Mouse (Mus musculus) testis, postnatal 10 days (tissue): Measurements from ENCODE around the gene Slc4a1ap.
A peak's percentile ranks its signal among the peaks of the same experiment; 100 is the strongest.
"Not testable (repeated sequence)": the region's sequence is repeated elsewhere in the genome, so short reads cannot be mapped to it uniquely, and the experiment has no call there.

ENCODE experiments used
- DNase-seq: peaks from one replicate; pipeline ENCODE4 v3.0.0; 2021; ENCODE audit warnings: low spot score

Gene Slc4a1ap

GRCm38 (mm10) chr5:31567951-31568657 lies 41.3 kb downstream of the Slc4a1ap start:
- no peak for DNase-seq

DNA sequence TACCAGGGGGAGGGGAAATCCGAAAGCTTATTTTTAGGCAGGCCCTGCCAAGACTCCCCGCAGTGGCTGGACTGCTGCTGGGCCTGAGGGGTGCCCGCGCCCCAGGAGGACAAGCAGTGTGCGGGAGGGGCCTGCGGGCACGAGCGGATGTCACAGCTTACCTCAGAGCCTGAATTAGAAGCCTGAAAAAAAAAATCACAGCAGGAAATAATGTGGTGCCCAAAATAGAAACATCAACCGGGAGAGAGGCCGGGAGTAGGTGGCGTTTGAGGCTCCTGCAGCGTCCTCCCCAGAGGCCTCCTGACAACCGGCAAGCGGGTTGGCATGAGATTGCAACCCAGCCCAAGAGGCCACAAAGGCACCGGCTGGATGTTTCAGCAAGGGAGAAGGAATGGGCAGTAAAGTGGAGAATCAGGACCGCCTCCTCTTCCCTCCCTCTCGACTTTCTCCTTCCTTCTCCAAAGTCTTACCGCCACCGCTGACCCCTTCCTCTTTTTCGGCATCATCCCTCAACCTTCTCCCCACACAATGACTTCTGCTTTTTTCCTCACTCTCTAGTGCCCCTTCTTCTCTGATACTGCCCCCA lies 44.3 kb downstream of the Slc4a1ap start:
- no peak for DNase-seq

GRCm38 (mm10) chr5:31573722-31574121 lies 46.9 kb downstream of the Slc4a1ap start:
- no peak for DNase-seq

GRCm38 (mm10) chr5:31576539-31576975 lies 49.8 kb downstream of the Slc4a1ap start:
- DNase-seq = no peak

GRCm38 (mm10) chr5:31581263-31581662 lies 54.5 kb downstream of the Slc4a1ap start:
- DNase-seq = no peak

DNA sequence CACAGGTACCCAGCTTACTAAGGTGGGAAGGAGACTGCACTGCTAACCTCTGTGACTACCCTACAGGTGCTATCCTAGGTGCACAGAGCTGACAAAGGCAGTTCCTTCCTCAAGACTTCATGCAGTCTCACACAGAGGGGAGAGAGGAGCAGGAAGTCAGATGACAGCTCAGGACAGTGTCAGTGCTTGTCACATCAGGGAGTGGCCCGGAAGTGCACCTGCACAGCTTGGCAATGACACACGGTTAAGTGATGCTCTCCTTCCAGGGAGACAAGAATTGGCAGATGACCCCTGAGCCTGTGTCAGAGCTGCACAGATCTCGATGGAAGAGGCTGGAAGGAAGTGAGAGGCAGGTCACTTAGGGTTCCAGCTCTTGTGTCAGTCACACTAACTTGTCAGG lies 55.1 kb downstream of the Slc4a1ap start:
- DNase-seq = no peak

GRCm38 (mm10) chr5:31583261-31583660 lies 56.5 kb downstream of the Slc4a1ap start:
- DNase-seq = no peak

DNA sequence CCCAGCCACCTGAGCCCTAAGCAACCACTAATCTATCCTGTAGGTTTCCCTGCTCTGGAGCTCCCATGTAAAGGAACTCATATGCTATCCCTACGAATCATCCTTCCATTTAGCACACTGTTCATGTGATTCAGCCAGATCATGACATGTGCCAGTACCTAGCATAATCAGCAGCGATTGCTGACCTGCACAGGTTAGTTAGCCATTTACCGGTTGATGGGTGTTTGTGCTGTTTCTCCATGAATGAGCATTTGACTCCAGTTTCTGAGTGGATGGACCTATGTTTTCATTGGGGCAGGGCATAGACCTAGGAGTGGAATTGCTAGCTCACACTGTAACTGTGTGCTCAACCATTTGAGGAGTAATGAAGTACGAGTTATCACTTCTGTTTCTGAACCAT lies 58.7 kb downstream of the Slc4a1ap start:
- DNase-seq = no peak

DNA sequence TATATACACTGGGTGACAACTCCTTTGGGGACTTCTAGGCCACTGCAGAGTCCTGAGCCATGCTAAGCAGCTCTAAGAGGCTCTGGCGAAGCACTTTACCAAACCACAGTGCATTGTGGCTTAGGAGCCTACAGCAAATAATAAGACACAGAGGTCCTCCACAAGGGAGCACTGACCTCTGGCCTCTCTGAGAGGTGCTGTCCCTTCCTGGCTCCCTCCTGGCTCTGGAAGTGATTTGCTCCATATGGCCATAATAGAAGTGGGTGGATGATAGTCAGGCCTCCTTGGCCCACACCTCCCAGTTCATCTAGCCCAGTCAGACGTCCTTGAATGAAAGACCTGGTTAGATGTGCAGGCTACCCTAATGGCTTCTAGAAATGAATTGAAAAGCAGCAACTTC lies 61.2 kb downstream of the Slc4a1ap start:
- DNase-seq = no peak

DNA sequence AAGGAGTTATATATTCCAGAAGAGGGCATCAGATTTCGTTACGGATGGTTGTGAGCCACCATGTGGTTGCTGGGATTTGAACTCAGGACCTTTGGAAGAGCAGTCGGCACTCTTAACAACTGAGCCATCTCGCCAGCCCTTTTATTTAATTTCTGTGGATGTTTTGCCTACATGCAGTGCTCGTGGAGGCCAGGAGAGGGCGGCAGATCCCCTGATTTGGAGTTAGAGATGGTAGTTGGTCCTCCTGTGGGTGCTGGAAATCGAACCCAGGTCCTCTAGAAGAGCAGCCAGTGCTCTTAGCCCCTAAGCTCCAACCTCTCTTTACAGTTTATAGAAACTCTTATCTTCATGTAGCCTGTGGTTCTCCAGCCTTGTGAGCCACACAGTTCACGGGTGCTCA lies 61.9 kb downstream of the Slc4a1ap start:
- DNase-seq = not testable (repeated sequence)

DNA sequence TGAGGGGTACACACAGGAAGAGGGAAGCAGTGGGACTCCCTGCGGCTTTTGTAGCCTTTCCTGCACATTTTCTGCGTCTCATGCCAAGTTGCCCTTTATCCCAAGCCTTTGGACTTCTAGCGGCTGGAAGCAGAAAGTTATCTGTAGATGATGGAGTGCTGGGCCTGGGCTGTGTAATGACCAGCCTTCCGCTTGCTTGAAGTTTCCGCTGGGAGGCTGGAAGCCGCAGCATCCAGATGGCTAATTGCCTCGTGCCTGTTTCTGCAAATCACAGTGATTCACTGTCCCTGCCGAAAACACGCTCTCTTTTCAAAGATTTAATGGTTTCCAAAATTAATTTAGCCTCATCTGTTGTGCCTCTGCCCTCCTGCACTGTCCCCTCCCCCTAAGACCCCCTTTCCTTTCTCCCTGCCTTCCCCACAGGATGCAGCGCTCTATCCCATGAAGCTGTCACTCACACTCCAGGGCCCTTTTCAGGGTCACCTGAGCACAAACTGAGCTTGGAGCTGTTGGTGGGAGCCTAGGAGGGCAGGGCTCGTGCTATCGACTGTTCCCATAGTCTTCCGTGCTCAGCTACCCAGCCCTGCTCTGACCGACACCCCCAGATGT lies 63.0 kb downstream of the Slc4a1ap start:
- DNase-seq = no peak

DNA sequence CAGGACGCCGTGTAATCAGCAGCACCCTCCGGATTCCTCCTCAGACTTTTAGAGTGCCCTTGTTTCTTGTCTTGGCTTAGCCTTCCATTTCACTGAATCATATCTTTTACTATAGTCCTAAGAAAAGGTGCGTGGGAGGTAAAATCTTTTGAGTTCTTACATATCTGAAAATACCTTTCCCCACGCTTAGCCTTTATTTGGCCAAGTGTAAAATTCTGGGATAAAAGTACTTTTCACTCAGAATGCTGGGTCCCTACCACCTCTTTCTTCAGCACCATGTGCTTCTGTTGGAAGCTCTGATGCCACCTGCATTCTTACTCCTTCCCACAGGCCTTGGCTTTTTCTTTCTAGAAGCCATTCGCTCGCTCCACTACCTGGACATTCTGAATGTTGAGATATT lies 64.3 kb downstream of the Slc4a1ap start:
- DNase-seq = no peak

DNA sequence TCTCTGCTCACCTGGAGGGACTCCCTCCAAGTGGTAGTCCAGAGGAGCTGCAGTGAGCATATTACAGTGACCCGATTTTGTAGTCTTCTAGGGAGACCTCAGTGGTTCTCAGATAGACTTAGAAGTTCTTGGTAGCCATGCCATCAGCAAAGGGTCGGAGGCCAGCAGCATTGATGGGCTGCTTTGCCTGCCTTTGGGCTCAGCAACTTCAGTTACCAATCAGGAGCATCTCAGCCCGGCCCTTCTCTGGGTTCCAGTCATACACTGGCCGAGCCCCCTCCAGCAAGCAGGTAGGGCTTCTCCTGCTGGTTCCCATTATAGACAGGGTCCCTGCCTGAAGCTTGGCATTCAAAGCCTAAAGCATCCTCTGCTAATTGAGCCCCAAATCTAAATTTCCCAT lies 69.1 kb downstream of the Slc4a1ap start:
- no peak for DNase-seq

DNA sequence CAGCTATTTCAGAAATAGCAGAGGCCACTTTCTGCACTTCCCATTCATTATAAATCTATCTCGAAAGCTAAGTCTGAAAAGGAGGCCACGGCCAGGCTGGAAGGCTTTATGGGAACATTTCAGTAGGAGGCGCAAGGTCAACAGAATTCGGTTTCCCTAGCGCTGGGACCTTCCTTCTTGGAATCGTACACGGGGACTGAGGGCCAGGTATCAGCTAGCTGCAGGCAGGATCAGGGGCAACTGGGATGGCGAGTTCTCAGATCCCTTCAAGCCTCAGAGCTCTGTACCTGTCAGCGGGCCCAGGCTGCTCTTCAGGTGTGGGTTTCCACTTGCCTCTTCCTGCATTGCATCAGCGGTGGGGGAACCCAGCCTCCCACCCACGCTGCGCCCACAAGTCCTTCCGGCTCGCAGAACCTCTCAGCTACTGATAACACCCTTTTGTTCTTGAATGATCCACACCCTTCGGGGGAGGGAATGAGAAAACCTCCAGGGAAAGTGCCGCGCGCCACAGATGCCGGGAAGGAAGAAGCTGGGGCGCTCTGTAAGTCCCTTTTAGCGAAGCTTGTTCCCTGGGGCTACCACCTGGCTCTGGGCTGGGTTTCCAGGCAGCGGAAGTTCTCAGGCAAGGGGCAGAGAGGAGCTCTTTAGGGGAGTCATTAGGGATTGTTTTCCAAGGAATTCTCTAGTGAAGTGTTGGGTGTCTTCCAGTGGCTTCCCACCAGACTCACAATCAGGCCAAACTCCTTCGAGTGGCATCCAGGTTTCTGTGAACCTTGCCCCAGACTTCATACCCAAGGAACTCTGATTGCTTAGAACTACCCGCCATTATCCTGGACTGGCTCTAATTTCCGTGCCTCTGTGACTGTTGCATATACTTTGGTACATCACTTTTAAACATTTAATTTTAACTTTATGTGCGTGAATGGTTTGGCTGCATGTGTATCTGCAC lies 70.0 kb downstream of the Slc4a1ap start, which contains the start of gene Mrpl33:
Mrpl33 (plus strand) TSS at position 455 of the 949 bp plus-strand sequence.
- DNase-seq = peak; percentile 63

DNA sequence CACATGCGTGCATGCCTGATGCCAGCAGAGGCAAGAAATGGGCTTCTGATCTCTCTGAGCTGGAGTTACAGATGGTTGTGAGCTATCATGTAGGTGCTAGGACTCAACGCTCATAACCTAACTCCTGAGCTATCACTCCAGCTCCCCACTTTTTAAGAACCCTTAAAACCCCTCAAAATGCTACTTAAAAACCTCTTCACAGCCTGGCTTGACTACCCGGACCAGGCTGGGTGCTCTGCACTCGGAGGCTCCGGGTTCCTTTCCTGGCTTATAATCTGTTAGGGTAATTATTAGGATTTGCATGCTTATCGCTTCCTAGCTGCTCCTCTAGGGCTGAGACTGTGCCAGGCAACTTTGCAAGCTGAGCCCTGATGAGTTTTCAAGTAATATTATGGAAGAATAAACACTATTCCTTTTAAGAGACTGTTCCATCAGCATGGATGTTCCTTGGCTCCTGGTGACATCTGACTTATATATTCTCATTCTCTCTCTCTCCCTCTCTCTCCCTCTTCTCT lies 70.7 kb downstream of the Slc4a1ap start:
- no peak for DNase-seq

- DNase-seq = no peak
These were observed 71.3 kb downstream of the Slc4a1ap start for GRCm38 (mm10) chr5:31598121-31598520.

GRCm38 (mm10) chr5:31598579-31598978 lies 71.8 kb downstream of the Slc4a1ap start:
- DNase-seq = peak; percentile 69

DNA sequence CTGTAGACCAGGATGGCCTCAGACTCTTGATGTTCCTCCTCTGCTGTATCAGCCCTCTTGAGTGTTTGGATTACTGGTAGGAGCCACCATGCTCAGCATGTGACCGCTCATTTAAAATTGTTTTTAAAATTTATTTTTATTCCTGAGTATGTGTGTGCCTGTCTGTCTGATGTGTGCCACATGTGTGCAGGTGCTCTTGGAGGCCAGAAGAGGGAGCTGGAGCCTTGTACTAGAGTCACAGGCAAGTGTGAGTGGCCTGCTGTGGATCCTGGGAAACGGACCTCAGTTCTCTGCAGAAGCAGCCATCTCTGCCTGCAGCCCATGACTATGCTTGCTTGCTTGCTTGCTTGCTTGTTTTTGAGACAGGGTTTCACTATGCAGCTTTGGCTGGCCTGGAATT lies 72.4 kb downstream of the Slc4a1ap start:
- DNase-seq = no peak

GRCm38 (mm10) chr5:31601162-31601722 lies 74.4 kb downstream of the Slc4a1ap start:
- no peak for DNase-seq

DNA sequence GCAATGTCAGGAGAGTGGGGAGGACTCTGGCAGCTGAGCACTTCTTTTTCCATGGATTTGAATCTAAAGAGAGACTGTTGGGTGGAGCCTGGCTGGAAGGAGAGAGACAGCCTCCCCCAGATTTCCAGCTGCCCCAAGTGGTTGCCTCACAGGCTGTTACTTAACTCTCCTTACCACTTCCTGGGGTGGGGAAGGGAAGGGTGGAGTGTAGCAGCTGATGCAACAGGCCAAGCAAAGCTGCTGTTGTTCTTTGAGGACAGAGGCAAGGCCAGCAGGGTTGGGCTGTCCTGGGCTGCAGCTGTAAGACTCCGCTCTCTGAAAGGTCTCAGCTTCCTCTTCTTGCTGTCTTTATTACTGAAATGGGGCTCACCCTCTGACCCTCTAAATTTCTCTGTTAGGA lies 75.6 kb downstream of the Slc4a1ap start:
- no peak for DNase-seq

GRCm38 (mm10) chr5:31603766-31604165 lies 77.0 kb downstream of the Slc4a1ap start:
- no peak for DNase-seq

GRCm38 (mm10) chr5:31606151-31606550 lies 79.4 kb downstream of the Slc4a1ap start:
- no peak for DNase-seq
